Mouse (Mus musculus): ENCODE results near the gene Dennd2c. TPM values are rescaled to one million over a fixed set of nuclear protein-coding genes. Genes with fewer than 3 reads are reported as not detected.
A peak's percentile ranks its signal among the peaks of the same experiment; 100 is the strongest.
"Not testable (repeated sequence)": the region's sequence is repeated elsewhere in the genome, so short reads cannot be mapped to it uniquely, and the experiment has no call there.

The Dennd2c gene
- total RNA-seq, 4 experiments from 2014 or later, result 1.2 to 2.4 (median 1.9) TPM

DNA sequence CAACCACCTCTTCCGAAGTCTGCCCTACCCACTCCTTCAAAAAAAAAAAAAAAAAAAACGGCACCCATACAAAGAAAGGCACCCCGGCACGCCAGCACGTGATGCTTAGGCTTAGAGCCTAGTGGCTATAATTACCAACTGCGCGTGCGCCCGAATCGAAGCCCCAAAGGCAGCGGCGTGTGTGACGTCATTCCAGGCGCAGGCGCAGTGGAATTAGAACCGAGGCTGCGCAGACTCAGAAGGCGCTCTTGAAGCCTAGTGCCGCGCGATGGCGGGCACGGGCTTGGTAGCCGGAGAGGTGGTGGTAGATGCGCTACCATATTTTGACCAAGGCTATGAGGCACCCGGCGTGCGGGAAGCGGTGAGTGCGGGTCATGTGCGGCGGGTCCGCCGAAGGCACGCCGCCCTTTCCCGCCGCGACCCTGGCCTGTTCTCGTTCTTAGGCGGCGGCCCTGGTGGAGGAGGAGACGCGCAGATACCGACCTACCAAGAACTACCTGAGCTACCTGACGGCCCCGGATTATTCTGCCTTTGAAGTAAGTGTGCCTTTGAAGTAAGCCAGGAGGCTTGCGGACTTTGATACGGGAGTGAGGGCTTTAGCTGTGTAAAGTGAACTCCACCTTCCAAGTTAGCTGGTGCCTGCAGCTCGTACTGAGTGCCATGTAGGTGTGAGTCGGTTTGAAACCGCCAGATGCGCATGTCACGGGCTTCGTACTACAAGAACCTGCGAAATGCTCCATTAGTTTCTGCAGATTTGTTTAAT, 69.3 kb downstream of the Dennd2c start, which contains the start of gene Bcas2:
Bcas2 (plus strand) TSS at position 151 of the 763 bp plus-strand sequence.
- peak; percentile 96 for DNase-seq

GRCm38 (mm10) chr3:103172615-103173014, 70.2 kb downstream of the Dennd2c start:
- no peak for DNase-seq

- DNase-seq, result no peak
These were observed 74.3 kb downstream of the Dennd2c start for GRCm38 (mm10) chr3:103176740-103177139.

- no peak for DNase-seq
These were observed 77.1 kb downstream of the Dennd2c start for GRCm38 (mm10) chr3:103179527-103179926.

- DNase-seq, result no peak
These were observed 78.8 kb downstream of the Dennd2c start for GRCm38 (mm10) chr3:103181171-103181570.

- no peak for DNase-seq
These were observed 80.4 kb downstream of the Dennd2c start for GRCm38 (mm10) chr3:103182821-103183220.

GRCm38 (mm10) chr3:103184467-103184866, 82.1 kb downstream of the Dennd2c start:
- not testable (repeated sequence) for DNase-seq

DNA sequence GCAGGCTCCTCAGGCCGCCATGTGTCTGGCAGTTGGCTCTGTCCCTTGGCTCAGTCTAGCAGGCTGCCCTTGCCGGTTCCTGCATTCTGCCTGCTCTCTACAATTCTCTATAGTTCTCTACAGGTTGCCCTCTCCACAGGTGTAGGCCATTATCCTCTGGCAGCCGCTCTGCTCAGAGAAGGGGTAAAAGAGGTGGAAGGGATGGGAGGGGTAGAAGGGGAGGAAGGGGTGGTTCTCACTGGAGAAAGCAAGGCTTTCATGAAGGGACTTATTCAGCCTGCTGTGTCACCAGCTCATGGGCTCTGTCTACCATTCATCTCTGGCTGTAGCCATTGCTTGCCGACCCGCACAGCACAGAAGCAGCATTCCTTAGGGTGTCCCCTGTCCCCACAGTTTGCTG, 86.0 kb downstream of the Dennd2c start:
- DNase-seq, result no peak

GRCm38 (mm10) chr3:103188856-103189255, 86.5 kb downstream of the Dennd2c start:
- DNase-seq, result no peak

DNA sequence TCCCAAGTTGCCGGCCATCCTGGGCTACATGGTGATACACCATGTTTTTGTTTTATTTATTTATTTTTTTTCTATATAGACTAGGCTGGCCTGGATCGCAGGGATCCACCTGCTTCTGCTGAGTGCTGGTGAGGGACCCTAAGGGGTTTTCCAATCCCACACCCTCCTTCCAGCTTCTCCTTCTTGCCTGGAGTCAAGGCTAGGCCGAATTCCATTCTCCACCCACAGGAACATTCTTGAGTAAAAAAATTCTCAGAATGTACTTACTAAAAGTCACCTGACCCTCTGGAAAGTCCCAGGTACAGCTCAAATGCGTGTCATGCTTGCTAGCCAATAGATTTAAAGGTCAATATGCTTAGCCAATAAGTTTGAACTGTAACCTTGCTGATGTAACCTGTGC, 89.8 kb downstream of the Dennd2c start:
- DNase-seq, result no peak

DNA sequence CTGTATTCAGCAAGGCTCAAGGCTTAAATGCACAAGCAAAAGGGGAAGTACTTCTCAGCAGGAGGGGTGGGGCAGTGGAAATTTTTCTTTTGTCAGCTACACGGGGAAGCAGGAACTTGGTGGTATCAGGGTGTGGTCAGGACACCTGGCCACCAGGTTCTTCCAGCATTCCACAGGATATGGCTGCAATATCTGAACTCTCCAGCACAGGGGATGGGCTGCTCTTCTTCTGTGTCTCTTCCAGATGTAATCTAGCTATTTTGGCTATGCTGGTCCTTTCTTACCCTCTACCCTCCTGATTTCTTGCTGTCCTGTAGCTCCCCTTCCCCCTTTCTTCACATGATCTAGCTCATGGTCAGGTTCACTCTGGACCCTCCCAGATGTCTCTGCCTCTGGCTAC, 90.8 kb downstream of the Dennd2c start:
- DNase-seq, result no peak

- no peak for DNase-seq
These were observed 94.0 kb downstream of the Dennd2c start for GRCm38 (mm10) chr3:103196320-103196823.

GRCm38 (mm10) chr3:103199386-103199785, 97.0 kb downstream of the Dennd2c start:
- no peak for DNase-seq

GRCm38 (mm10) chr3:103201105-103201504, 98.7 kb downstream of the Dennd2c start:
- DNase-seq, result not testable (repeated sequence)

- no peak for DNase-seq
These were observed 101.2 kb downstream of the Dennd2c start for GRCm38 (mm10) chr3:103203554-103203953.

DNA sequence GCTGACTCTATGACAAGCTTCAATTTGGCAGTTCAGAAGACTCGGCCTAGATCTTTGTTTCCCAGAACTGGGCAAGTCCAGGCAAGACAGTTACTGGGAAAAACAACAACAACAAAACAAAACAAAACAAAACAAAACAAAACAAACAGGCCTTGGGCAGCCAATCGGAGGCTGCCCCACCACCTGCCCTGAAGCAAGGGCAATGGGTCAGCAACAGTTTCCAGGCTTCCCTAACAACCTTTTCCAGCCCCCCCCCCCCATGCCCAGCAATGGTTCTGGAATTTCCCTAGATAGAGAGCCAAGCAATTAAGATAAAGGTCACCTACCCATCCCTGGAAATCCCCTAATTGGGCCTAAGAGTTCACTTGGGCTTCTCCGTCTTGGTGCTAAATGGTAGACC, 102.0 kb downstream of the Dennd2c start:
- no peak for DNase-seq

DNA sequence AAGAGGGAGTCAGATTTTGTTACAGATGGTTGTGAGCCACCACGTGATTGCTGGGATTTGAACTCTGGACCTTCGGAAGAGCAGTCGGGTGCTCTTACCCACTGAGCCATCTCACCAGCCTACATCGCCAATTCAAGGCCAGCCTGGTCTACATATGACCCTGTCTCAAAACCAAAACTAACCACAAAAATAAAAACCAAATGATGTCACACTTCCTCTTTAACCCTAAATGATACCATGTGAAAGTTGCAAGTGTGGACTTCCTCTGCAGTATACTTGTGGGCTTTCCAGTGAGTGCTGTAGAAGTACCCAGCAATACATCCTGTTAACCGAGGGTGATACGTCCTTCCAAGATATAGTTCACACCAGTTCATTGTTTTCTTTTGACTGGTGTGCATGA, 104.0 kb downstream of the Dennd2c start:
- no peak for DNase-seq

GRCm38 (mm10) chr3:103207749-103208148, 105.3 kb downstream of the Dennd2c start:
- DNase-seq, result no peak

- no peak for DNase-seq
These were observed 105.8 kb downstream of the Dennd2c start for GRCm38 (mm10) chr3:103208237-103208636.

DNA sequence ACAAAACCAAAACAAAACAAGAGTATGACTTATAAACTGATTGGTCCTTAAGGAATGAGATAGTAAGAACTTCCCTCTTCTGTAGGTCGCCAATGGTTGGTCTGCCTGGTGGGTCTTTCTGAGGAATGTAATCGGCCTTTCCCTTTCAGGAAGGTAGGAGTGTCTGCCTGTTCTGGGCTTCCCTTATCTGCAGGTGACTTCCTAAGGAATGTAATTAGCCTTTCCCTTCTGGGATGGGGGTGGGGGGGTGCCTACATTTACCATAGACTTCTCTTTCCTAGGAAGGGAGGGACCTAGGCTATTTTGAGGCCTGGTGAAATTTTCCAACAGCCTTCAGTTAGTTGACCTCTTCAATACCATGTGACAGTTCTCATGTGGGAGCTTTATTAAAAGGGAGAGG, 108.7 kb downstream of the Dennd2c start:
- DNase-seq, result no peak

DNA sequence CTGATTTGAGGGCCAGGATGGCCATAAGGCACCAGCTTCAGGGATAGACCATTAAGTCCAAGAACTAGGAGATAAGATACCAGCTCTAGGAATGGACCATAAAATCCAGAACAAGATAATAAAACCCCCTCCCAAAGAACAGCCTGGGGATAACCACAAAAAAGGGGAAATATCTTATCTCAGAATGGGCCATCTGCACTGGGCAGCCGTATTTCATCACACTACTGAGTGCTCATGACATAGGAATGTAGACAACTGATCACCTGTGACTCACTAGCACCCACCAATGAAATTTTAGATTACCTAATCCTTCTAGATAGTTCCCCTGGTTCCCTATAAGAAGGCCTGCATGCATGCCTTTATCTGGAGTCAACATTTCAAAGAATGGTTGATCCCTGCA, 109.7 kb downstream of the Dennd2c start:
- DNase-seq, result no peak

- no peak for DNase-seq
These were observed 111.1 kb downstream of the Dennd2c start for GRCm38 (mm10) chr3:103213537-103213936.

- DNase-seq, result no peak
These were observed 112.3 kb downstream of the Dennd2c start for GRCm38 (mm10) chr3:103214593-103215285.

GRCm38 (mm10) chr3:103215399-103215798, 113.0 kb downstream of the Dennd2c start:
- not testable (repeated sequence) for DNase-seq

Data from adrenal gland, adult 8-10 months (tissue).